Mouse (Mus musculus): Measurements from ENCODE around the gene 1700022I11Rik.
"Not testable (repeated sequence)": the region's sequence is repeated elsewhere in the genome, so short reads cannot be mapped to it uniquely, and the experiment has no call there.

1700022I11Rik gene

DNA sequence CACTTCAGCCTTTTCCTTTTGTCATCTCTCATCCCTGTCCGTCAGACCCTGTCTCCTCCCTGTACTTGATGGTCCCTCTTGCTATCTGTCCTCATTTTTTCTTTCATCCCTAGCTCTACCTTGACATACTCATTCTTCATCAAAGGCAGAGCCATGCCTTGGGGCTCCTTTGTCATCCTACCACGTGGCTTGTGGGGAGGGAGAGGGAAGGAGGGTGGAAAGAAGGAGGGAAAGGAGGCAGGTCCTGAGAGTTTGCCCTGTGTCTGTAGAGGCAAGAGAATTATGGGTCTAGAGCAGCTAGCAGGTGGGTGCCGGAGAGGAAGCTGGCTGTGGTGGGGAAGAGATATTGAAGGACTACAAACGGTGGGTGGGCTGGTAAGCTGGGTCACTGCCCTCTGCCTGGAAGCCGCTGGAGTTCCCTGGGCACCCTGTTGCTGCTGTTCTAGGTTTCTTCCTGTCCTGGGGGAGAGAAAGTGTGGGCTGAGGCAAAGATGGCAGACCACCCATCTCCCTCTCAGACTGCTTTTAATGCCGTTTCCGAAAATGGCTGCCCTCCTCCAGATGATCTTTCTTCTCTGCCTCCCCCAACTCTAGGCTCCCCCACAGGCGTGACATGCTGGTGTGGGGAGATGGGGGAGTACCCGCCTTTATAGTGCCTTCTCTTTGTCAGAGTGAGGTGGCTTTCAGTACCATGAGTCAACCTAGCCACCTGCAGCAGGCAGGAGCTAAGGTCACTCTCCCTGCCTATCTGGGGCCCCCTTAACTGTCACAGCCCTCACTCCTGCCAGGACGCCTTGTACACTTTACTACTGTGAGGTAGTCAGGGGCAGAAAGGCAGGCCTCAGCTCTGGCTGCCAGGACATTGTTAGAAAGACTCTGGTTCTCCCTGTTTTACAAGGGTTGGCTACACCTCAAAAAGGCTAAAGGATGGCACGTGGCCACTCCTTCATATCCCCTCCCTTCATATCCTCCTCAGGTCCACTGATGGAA is 17.9 kb upstream of the 1700022I11Rik start:
- peak in 1 of 2 experiments; percentile 53 for DNase-seq (ENCODE audit: low spot score in 2 of 2)

GRCm38 (mm10) chr4:42952563-42952962 is 16.8 kb upstream of the 1700022I11Rik start:
- DNase-seq (ENCODE audit: low spot score in 2 of 2) = no peak

GRCm38 (mm10) chr4:42953435-42954094 is 15.8 kb upstream of the 1700022I11Rik start:
- peak; percentile 52 to 70 for DNase-seq (ENCODE audit: low spot score in 2 of 2)

- DNase-seq (ENCODE audit: low spot score in 2 of 2) = peak; percentile 85 to 88
Observed at GRCm38 (mm10) chr4:42954297-42954696, 15.1 kb upstream of the 1700022I11Rik start.

DNA sequence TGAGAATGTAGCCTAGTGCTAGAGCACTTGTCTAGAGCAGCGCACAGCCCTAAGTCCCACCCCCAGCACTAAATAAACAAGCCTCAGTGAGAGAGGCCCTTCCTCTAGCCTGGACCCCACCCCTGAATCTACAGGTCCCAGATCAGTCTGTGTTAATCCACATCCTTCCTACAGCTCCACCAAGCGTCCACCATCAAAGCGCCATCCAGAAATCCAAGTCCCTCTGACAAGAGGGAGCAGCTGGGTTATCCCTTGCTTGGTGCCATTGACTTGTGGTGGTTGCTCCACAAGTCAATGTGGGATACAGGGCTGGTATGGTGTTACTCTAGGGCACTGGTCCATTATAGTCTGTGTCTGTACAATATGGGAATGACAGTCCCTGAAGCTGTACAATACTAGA is 14.2 kb upstream of the 1700022I11Rik start:
- DNase-seq (ENCODE audit: low spot score in 2 of 2) = no peak

DNA sequence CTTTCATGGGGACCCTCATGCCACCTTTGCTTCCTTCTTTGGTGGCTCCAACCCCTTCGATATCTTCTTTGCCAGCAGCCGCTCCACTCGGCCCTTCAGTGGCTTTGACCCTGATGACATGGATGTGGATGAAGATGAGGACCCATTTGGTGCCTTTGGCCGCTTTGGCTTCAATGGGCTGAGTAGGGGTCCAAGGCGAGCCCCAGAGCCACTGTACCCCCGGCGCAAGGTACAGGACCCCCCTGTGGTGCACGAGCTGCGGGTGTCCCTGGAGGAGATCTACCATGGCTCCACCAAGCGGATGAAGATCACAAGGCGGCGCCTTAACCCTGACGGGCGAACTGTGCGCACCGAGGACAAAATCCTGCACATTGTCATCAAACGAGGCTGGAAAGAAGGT is 12.8 kb upstream of the 1700022I11Rik start:
- DNase-seq (ENCODE audit: low spot score in 2 of 2) = no peak

GRCm38 (mm10) chr4:42957306-42957705 is 12.1 kb upstream of the 1700022I11Rik start:
- DNase-seq (ENCODE audit: low spot score in 2 of 2) = no peak

- no peak for DNase-seq (ENCODE audit: low spot score in 2 of 2)
Observed at GRCm38 (mm10) chr4:42957979-42958378, 11.4 kb upstream of the 1700022I11Rik start.

DNA sequence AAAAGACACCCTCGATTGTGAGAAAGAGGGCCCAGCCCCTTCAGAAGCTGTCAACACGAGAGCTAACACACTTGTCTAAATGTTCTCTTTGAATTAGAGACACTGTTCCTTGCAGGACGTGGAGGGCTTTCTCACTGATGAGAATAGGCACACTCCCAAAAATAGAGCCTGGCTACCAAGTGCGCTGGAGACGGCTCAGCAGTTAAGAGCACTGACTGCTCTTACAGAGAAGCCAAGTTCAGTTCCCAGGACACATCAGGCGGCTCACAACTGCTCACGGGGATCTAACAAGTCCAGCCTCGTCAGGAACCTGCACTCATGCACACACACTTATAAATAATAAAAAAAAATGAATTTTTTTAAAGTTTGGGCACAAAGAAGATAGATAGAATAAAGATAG is 10.5 kb upstream of the 1700022I11Rik start:
- no peak for DNase-seq (ENCODE audit: low spot score in 2 of 2)

GRCm38 (mm10) chr4:42959382-42959781 is 10.0 kb upstream of the 1700022I11Rik start:
- no peak for DNase-seq (ENCODE audit: low spot score in 2 of 2)

- peak; percentile 79 to 86 for DNase-seq (ENCODE audit: low spot score in 2 of 2)
Observed at GRCm38 (mm10) chr4:42961592-42961991, 7.8 kb upstream of the 1700022I11Rik start.

- DNase-seq (ENCODE audit: low spot score in 2 of 2) = no peak
Observed at GRCm38 (mm10) chr4:42963480-42963879, 5.9 kb upstream of the 1700022I11Rik start.

DNA sequence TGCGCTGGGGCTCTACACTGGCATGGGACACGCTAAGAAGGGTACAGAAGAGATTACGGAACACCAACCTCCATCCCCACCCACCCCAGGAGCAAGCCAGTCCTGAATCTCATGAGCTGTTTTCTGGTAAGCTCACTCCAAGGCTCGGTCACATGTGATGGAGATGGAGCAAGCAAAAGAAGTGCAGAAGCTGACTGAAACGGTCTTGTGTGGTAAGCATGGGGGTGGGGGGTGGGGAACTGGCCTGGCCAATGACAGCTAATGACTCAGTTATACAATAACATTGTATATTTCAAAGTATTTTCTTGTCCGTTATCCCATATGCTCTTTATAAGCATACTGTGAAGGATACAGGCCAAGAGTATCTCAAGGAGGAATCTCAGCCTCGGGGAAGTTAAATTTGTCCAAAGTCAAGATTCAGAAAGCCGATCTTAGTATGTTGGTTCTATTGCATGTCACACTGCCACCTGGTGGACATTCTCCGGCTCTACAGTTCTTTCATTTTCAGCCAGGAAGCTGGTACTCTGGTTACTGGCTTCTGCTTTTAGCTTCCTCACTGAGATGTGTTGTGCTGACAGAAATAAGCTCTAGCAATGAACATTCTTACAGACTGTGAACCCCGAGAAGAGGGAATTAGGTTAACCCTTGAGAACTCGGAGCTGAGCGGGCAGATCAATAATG is 4.2 kb upstream of the 1700022I11Rik start:
- peak; percentile 66 to 68 for DNase-seq (ENCODE audit: low spot score in 2 of 2)

GRCm38 (mm10) chr4:42972952-42973351 is 3.5 kb downstream of the 1700022I11Rik start:
- no peak for DNase-seq (ENCODE audit: low spot score in 2 of 2)

GRCm38 (mm10) chr4:42973868-42974267 is 4.5 kb downstream of the 1700022I11Rik start:
- no peak for DNase-seq (ENCODE audit: low spot score in 2 of 2)

DNA sequence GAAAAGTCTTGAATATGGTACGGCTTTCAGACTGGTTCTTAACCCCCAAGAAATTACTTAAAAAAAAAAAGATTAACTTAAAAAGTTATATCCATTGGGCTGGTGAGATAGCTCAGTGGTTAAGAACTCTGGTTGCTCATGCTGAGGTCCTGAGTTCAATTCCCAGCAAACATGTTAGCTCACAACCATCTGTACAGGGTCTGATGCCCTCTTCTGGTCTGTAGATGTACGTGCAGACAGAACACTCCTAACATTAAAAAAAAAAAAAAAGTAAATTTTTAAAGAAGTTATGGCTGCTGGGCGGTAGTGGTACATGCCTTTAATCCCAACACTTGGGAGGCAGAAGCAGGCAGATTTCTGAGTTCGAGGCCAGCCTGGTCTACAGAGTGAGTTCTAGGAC is 8.7 kb downstream of the 1700022I11Rik start:
- no peak for DNase-seq (ENCODE audit: low spot score in 2 of 2)

DNA sequence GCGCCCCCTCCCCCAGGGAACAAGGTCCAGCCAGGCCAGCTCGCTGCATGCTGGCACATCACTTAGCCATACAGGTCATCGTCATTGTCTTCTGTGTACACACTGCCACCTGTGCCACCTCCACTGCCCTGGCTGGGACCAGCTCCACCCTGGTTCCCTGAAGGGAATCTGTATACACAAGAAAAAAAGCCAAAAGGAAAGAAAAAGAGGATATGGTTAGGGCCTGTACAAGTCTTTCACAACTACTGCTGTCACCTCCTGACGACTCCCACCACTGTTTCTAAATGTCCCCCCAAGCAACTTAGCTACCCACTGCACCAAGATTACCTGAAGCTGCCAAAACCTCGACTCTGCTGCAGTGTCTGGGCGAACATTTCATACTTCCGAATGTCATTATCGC is 11.1 kb downstream of the 1700022I11Rik start:
- DNase-seq (ENCODE audit: low spot score in 2 of 2) = not testable (repeated sequence)

GRCm38 (mm10) chr4:42988296-42988695 is 18.9 kb downstream of the 1700022I11Rik start:
- no peak for DNase-seq (ENCODE audit: low spot score in 2 of 2)

GRCm38 (mm10) chr4:42998022-42998421 is 28.6 kb downstream of the 1700022I11Rik start:
- DNase-seq (ENCODE audit: low spot score in 2 of 2) = no peak

DNA sequence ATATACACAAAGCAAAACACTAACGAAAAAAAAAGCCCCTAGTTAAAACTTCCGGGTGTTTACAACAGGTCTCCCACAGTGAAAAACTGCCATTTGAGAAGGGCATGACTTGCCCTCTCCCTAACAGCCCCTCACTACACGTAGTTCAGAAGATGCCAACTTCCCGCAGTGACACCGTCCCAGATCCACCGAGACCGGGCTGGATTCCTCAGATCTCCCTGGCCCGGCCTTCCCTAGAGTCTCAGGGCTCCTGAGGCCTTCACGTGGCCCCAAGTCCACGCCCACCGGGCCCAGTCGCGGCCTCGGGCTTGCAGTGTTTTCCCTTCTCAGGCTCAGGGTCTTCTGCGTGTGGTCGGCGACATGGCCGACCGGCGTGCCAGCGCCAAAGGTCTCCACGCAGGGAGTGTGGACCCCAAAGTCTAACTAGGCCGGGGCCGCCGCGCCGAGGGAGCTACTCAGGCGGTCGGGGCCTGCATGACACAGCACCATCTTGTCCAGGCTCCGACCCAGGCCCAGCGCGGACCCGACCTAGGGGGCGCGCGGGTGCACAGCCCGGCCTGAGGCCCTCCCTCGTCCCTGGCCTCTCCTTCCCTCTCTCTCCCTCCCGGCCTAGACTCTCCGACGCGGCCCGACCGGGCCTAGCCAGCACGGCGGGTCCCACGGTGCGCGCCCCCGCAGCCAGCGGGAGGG is 30.2 kb downstream of the 1700022I11Rik start:
- DNase-seq (ENCODE audit: low spot score in 2 of 2) = peak; percentile 55 to 71

GRCm38 (mm10) chr4:43000141-43000986 is 31.0 kb downstream of the 1700022I11Rik start, which contains the start of gene Vcp:
TSS of gene Vcp (minus strand) at chr4:43000507.
- DNase-seq (ENCODE audit: low spot score in 2 of 2) = peak; percentile 99
